Comparison of ENCODE assay signal across 25 mouse cellular contexts in genomic region chr7:137151854-137152253, GRCm38 (mm10).
DNase-seq lines count a peak whose midpoint lies in the region; ATAC-seq and TF ChIP-seq lines count a peak whose summit lies in the region.
"Had no signal": no experiment of that assay in that cellular context is flagged by ENCODE, and none has a peak within 500 bp of the region (broad histone marks: within the 10 kb centered on the region; RNA-seq: fewer than 3 reads in every experiment).

No protein-coding gene starts in this region.

- peak; percentile 58 for ATAC-seq in intestine, embryonic 14.5 days (replicated peaks; ENCODE audit: low FRiP score, low TSS enrichment, low read depth)
- peak; percentile 89 for ATAC-seq in intestine, postnatal 0 days
- ATAC-seq: activated CD4-positive, CD25-positive, alpha-beta regulatory T cell, adult 4 months; CD4-positive, CD25-positive, alpha-beta regulatory T cell, adult 4 months; forebrain, embryonic 15.5 days had no signal

- H3K36me3 ChIP-seq in intestine, embryonic 14.5 days (ENCODE audit: control insufficient read depth, insufficient read depth, low read length), result no peaks in the 10 kb centered on the region
- no peaks in the 10 kb centered on the region for H3K36me3 ChIP-seq in intestine, postnatal 0 days (ENCODE audit: control insufficient read depth, insufficient read depth)
- H3K36me3 ChIP-seq: embryonic facial prominence, embryonic 10.5 days; embryonic facial prominence, embryonic 13.5 days; forebrain, embryonic 12.5 days; forebrain, embryonic 15.5 days; heart, embryonic 13.5 days; hindbrain, embryonic 12.5 days; hindbrain, embryonic 15.5 days had no signal

- no peaks in the 10 kb centered on the region for H3K9me3 ChIP-seq in intestine, embryonic 14.5 days (ENCODE audit: control insufficient read depth, low read length)
- no peaks in the 10 kb centered on the region for H3K9me3 ChIP-seq in intestine, postnatal 0 days (ENCODE audit: control insufficient read depth)
- H3K9me3 ChIP-seq: embryonic facial prominence, embryonic 10.5 days; embryonic facial prominence, embryonic 13.5 days; forebrain, embryonic 12.5 days; forebrain, embryonic 15.5 days; heart, embryonic 13.5 days; hindbrain, embryonic 12.5 days; hindbrain, embryonic 15.5 days had no signal

- H3K27me3 ChIP-seq in intestine, embryonic 14.5 days (replicated peaks; ENCODE audit: control insufficient read depth, insufficient read depth, low read length), result no peaks in the 10 kb centered on the region
- no peaks in the 10 kb centered on the region for H3K27me3 ChIP-seq in intestine, postnatal 0 days (replicated peaks; ENCODE audit: control insufficient read depth, insufficient read depth, low read length)
- H3K27me3 ChIP-seq: embryonic facial prominence, embryonic 13.5 days; forebrain, embryonic 15.5 days; heart, embryonic 13.5 days; hindbrain, embryonic 12.5 days; hindbrain, embryonic 15.5 days had no signal

- no peak overlapping the region for H3K4me2 ChIP-seq in intestine, embryonic 14.5 days (ENCODE audit: low read length)
- no peak overlapping the region for H3K4me2 ChIP-seq in intestine, postnatal 0 days (replicated peaks; ENCODE audit: low read depth)
- H3K4me2 ChIP-seq: embryonic facial prominence, embryonic 13.5 days; forebrain, embryonic 12.5 days; forebrain, embryonic 15.5 days; heart, embryonic 13.5 days; hindbrain, embryonic 12.5 days; hindbrain, embryonic 15.5 days had no signal

- WGBS in intestine, embryonic 14.5 days, result 84% methylated on average over 2 of the region's 2 CpGs
- WGBS in intestine, postnatal 0 days, result 82% methylated on average over 2 of the region's 2 CpGs

- H3K9ac ChIP-seq in intestine, embryonic 14.5 days (ENCODE audit: low read length), result no peak overlapping the region
- H3K9ac ChIP-seq in intestine, postnatal 0 days (ENCODE audit: low read depth, low read length), result no peak overlapping the region
- H3K9ac ChIP-seq: embryonic facial prominence, embryonic 13.5 days; forebrain, embryonic 12.5 days; forebrain, embryonic 15.5 days; heart, embryonic 13.5 days; hindbrain, embryonic 12.5 days; hindbrain, embryonic 15.5 days had no signal

- no peak overlapping the region for H3K27ac ChIP-seq in intestine, embryonic 14.5 days (ENCODE audit: low read depth)
- no peak overlapping the region for H3K27ac ChIP-seq in intestine, postnatal 0 days (ENCODE audit: low read depth, low read length)
- H3K27ac ChIP-seq: embryonic facial prominence, embryonic 10.5 days; embryonic facial prominence, embryonic 13.5 days; forebrain, embryonic 12.5 days; forebrain, embryonic 15.5 days; heart, embryonic 13.5 days; hindbrain, embryonic 12.5 days; hindbrain, embryonic 15.5 days had no signal

- H3K4me3 ChIP-seq in intestine, embryonic 14.5 days (ENCODE audit: low read depth, low read length), result no peak overlapping the region
- H3K4me3 ChIP-seq in intestine, postnatal 0 days (ENCODE audit: low read depth, low read length), result no peak overlapping the region
- H3K4me3 ChIP-seq: embryonic facial prominence, embryonic 10.5 days; embryonic facial prominence, embryonic 13.5 days; erythroblast, embryonic 14.5 days; forebrain, embryonic 12.5 days; forebrain, embryonic 15.5 days; heart, embryonic 13.5 days; hindbrain, embryonic 12.5 days; hindbrain, embryonic 15.5 days had no signal

- peak; percentile 20 for DNase-seq in MN1 (ENCODE audit: low spot score)
- DNase-seq in intestine, embryonic 14.5 days (ENCODE audit: low spot score), result no peak
- DNase-seq in yolk sac, embryonic 10.5 days (ENCODE audit: low spot score), result peak; percentile 13
- DNase-seq in frontal cortex, postnatal 14 days (ENCODE audit: low spot score in 2 of 2), result no peak
- DNase-seq in spleen, postnatal 36 days (ENCODE audit: low spot score in 2 of 2), result no peak
- DNase-seq: adrenal gland, adult 8-10 months; adrenal gland, postnatal 25 days; cerebellum, adult 11-12 months; cerebellum, adult 8-10 months; cerebellum, postnatal 10 days; cerebellum, postnatal 36 days; embryo, embryonic 11 days; gastrocnemius, postnatal 25 days; heart, adult 18-20 months had no signal

- H3K4me1 ChIP-seq in intestine, embryonic 14.5 days (replicated peaks; ENCODE audit: control insufficient read depth, insufficient read depth, low read length), result peaks cover 3% of the 10 kb centered on the region; the same call in 1 of the 2 replicates
- no peaks in the 10 kb centered on the region for H3K4me1 ChIP-seq in intestine, postnatal 0 days (replicated peaks; ENCODE audit: control insufficient read depth, insufficient read depth, low read length)
- H3K4me1 ChIP-seq: forebrain, embryonic 12.5 days; heart, embryonic 13.5 days had no signal

- TF ChIP-seq CTCF in intestine, postnatal 0 days (IDR thresholded peaks at IDR 0.05; ENCODE audit: low read depth), result no peak

Comparison
In these comparisons a context has a peak if more than half of its experiments do, and no peak if none do; other contexts are left out.
1. DNase-seq: peak in MN1 (single experiment) and yolk sac, embryonic 10.5 days (single experiment); none in intestine, embryonic 14.5 days (single experiment), frontal cortex, postnatal 14 days (0 of 2) and spleen, postnatal 36 days (0 of 2).